8 mouse cellular contexts compared by ENCODE assay signal in genomic region chr19:23961516-23961915, GRCm38 (mm10).
DNase-seq lines count a peak whose midpoint lies in the region; ATAC-seq and TF ChIP-seq lines count a peak whose summit lies in the region.

No protein-coding gene starts in this region.

- H3K36me3 ChIP-seq in heart, embryonic 10.5 days, result no peaks in the 10 kb centered on the region
- H3K36me3 ChIP-seq in intestine, embryonic 15.5 days, result no peaks in the 10 kb centered on the region
- no peaks in the 10 kb centered on the region for H3K36me3 ChIP-seq in limb, embryonic 12.5 days
- no peaks in the 10 kb centered on the region for H3K36me3 ChIP-seq in testis, adult 2 months (ENCODE audit: control insufficient read depth, insufficient read depth, low read length)

- WGBS in heart, embryonic 10.5 days, result 2% methylated on average over 8 of the region's 8 CpGs
- WGBS in intestine, embryonic 15.5 days, result 3% methylated on average over 8 of the region's 8 CpGs
- WGBS in limb, embryonic 12.5 days, result 4% methylated on average over 8 of the region's 8 CpGs

- TF ChIP-seq POLR2A in testis, adult 2 months (IDR thresholded peaks at IDR 0.05; ENCODE audit: control insufficient read depth, low read depth, low read length), result no peak

- no peak overlapping the region for H3K27ac ChIP-seq in heart, embryonic 10.5 days
- no peak overlapping the region for H3K27ac ChIP-seq in intestine, embryonic 15.5 days
- H3K27ac ChIP-seq in limb, embryonic 12.5 days, result no peak overlapping the region
- H3K27ac ChIP-seq in testis, adult 2 months (ENCODE audit: control insufficient read depth, insufficient read depth, low read depth, low read length), result no peak overlapping the region

- ATAC-seq in intestine, embryonic 15.5 days, result peak; percentile 74
- ATAC-seq in limb, embryonic 12.5 days (ENCODE audit: insufficient number of reproducible peaks, insufficient read depth, low FRiP score, low TSS enrichment, low read depth), result peak; percentile 54

- H3K27me3 ChIP-seq in heart, embryonic 10.5 days (ENCODE audit: insufficient read depth, poor library complexity, severe bottlenecking), result 0 out of 2 replicates have a peak, but pooled peaks cover 7% of the 10 kb centered on the region
- H3K27me3 ChIP-seq in intestine, embryonic 15.5 days (replicated peaks), result no peaks in the 10 kb centered on the region
- peaks cover 3% of the 10 kb centered on the region; the same call in 1 of the 2 replicates for H3K27me3 ChIP-seq in limb, embryonic 12.5 days
- no peaks in the 10 kb centered on the region for H3K27me3 ChIP-seq in testis, adult 2 months (ENCODE audit: control insufficient read depth, insufficient read depth, low read length)

- no peak overlapping the region for H3K4me2 ChIP-seq in intestine, embryonic 15.5 days (replicated peaks)
- peak overlapping the region; percentile 8; the same call in 1 of the 2 replicates for H3K4me2 ChIP-seq in limb, embryonic 12.5 days

- no peak overlapping the region for H3K9ac ChIP-seq in intestine, embryonic 15.5 days
- H3K9ac ChIP-seq in limb, embryonic 12.5 days (replicated peaks), result no peak overlapping the region

- no peak overlapping the region for H3K4me3 ChIP-seq in heart, embryonic 10.5 days
- H3K4me3 ChIP-seq in intestine, embryonic 15.5 days (replicated peaks), result no peak overlapping the region
- no peak overlapping the region for H3K4me3 ChIP-seq in limb, embryonic 12.5 days (replicated peaks)
- no peak overlapping the region for H3K4me3 ChIP-seq in testis, adult 2 months (ENCODE audit: control insufficient read depth, low read depth, low read length)

- TF ChIP-seq CTCF in testis, adult 2 months (IDR thresholded peaks at IDR 0.05; ENCODE audit: control insufficient read depth, insufficient read depth, insufficient replicate concordance, low read depth, low read length), result peak; percentile 94

- DNase-seq in heart, adult 18-20 months, result peak; percentile 75 to 86
- DNase-seq in heart, embryonic 10.5 days (ENCODE audit: low spot score), result no peak
- DNase-seq in cerebellum, adult 9-11 months, result peak; percentile 83
- DNase-seq in gastrocnemius, postnatal 10 days, result peak; percentile 81
- peak; percentile 16 for DNase-seq in naive thymus-derived CD4-positive, alpha-beta T cell, adult 2 months (ENCODE audit: low read depth)

- peaks cover 40% of the 10 kb centered on the region for H3K4me1 ChIP-seq in heart, embryonic 10.5 days
- 0 out of 2 replicates have a peak, but pooled peaks cover 7% of the 10 kb centered on the region for H3K4me1 ChIP-seq in intestine, embryonic 15.5 days (replicated peaks)
- H3K4me1 ChIP-seq in limb, embryonic 12.5 days (replicated peaks), result peaks cover 12% of the 10 kb centered on the region; the same call in 1 of the 2 replicates
- peaks cover 7% of the 10 kb centered on the region for H3K4me1 ChIP-seq in testis, adult 2 months (ENCODE audit: control insufficient read depth, insufficient read depth, low read length)

- no peaks in the 10 kb centered on the region for H3K9me3 ChIP-seq in heart, embryonic 10.5 days
- no peaks in the 10 kb centered on the region for H3K9me3 ChIP-seq in intestine, embryonic 15.5 days
- H3K9me3 ChIP-seq in limb, embryonic 12.5 days, result no peaks in the 10 kb centered on the region
